Mouse (Mus musculus): ENCODE measurements around the gene Ankrd11. TPM values are rescaled to one million over a fixed set of nuclear protein-coding genes. Genes with fewer than 3 reads are reported as not detected.

Gene Ankrd11
- total and polyA plus RNA-seq, 3 experiments = 49.2 to 235 (median 87.7) TPM

DNA sequence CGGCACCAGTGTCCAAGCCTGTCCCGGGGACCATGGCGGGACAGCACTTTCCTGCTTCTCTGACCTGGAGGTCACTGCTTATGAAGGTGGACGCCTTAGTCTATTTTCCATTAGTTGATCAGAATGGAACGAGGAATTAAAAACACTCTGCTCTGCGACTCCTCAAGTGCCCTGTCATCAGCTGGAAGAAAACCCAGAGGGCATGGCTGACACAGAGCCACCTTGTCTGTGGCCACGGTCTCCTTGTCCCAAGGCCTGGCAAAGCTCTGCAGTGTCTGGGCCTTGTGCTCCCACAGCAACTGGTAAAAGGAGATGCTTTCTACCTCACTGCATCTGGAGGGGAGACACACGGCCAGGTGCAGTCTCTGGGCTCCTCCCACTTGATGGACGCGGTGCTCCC is 158.4 kb downstream of the Ankrd11 start:
- Histone ChIP-seq H3K36me3 (ENCODE audit: control insufficient read depth in 1 of 2, insufficient read depth in 2 of 2, low read length in 2 of 2) (peaks cover 0 to 20% of the 10 kb centered on the region in 2 experiments; a peak in 2 of 4 replicates), H3K4me1 (ENCODE audit: control insufficient read depth in 1 of 2, insufficient read depth in 2 of 2, low read length in 2 of 2) (no peaks in the 10 kb centered on the region), H3K9me3 (replicated peaks; ENCODE audit: insufficient read depth, low read length) (no peaks in the 10 kb centered on the region), H3K9ac (ENCODE audit: control insufficient read depth, low read depth, low read length, poor library complexity, severe bottlenecking) (no peak overlapping the region), H3K27ac (ENCODE audit: control insufficient read depth, low read depth, low read length) (no peak overlapping the region), H3K27me3 (ENCODE audit: control insufficient read depth in 1 of 2, insufficient read depth in 2 of 2, low read length in 2 of 2) (no peaks in the 10 kb centered on the region), H3K79me2 (ENCODE audit: control insufficient read depth, insufficient read depth, low read length, poor library complexity) (no peaks in the 10 kb centered on the region), H3K4me3 (ENCODE audit: control insufficient read depth in 1 of 2, insufficient read depth in 1 of 2, low read depth in 2 of 2, low read length in 2 of 2) (no peak overlapping the region)
- no peak for DNase-seq (ENCODE audit: low read depth, low spot score)
- TF ChIP-seq MAZ (IDR thresholded peaks at IDR 0.05; ENCODE audit: low read depth, low read length) (no peak), E2F4 (IDR thresholded peaks at IDR 0.05; ENCODE audit: borderline replicate concordance, low read depth, low read length) (no peak), MYC (IDR thresholded peaks at IDR 0.05; ENCODE audit: low read depth, low read length) (no peak)

DNA sequence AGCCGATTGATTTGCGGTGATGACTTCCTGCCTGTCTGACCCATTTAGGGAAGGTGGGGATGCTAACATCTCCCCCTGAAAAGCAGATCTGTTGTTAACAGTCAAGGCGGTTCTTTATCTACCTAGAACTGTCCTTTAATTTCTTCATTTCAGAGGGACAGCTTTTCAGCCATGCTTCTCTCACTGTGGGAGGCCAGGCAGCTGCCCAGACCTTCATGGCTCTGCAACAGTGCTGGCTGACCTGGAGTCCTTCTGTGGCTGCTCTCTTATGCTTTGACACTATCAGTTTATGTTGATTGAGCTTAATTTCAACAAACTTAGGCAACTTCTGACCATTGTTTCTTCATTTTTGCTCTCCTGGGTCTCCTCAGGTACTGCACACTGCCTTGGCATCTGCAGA is 161.8 kb downstream of the Ankrd11 start:
- H3K4me3 ChIP-seq (ENCODE audit: control insufficient read depth in 1 of 2, insufficient read depth in 1 of 2, low read depth in 2 of 2, low read length in 2 of 2) = no peak overlapping the region
- H3K9me3 ChIP-seq (replicated peaks; ENCODE audit: insufficient read depth, low read length) = no peaks in the 10 kb centered on the region
- TF ChIP-seq ZKSCAN1 (IDR thresholded peaks at IDR 0.05; ENCODE audit: low read depth, low read length) (no peak), ZMIZ1 (IDR thresholded peaks at IDR 0.05; ENCODE audit: low read depth, low read length) (no peak), RCOR1 (IDR thresholded peaks at IDR 0.05; ENCODE audit: low read depth, low read length) (no peak), POLR2A (IDR thresholded peaks at IDR 0.05; ENCODE audit: control insufficient read depth in 1 of 2, insufficient read depth in 1 of 2, low read depth in 1 of 2, low read length in 2 of 2, poor library complexity in 1 of 2) (no peak), SMC3 (IDR thresholded peaks at IDR 0.05; ENCODE audit: low read depth, low read length) (no peak), MAX (IDR thresholded peaks at IDR 0.05; ENCODE audit: low read length) (no peak), CHD2 (IDR thresholded peaks at IDR 0.05; ENCODE audit: low read length) (no peak), GATA1 (IDR thresholded peaks at IDR 0.05; ENCODE audit: low read depth, low read length) (no peak), RAD21 (IDR thresholded peaks at IDR 0.05; ENCODE audit: low read depth, low read length) (no peak), MYB (IDR thresholded peaks at IDR 0.05; ENCODE audit: low read depth, low read length) (no peak)
- DNase-seq (ENCODE audit: low read depth, low spot score) = no peak
- H3K9ac ChIP-seq (ENCODE audit: control insufficient read depth, low read depth, low read length, poor library complexity, severe bottlenecking) = no peak overlapping the region
- no peaks in the 10 kb centered on the region for H3K79me2 ChIP-seq (ENCODE audit: control insufficient read depth, insufficient read depth, low read length, poor library complexity)
- no peak overlapping the region for H3K27ac ChIP-seq (ENCODE audit: control insufficient read depth, low read depth, low read length)
- H3K36me3 ChIP-seq (ENCODE audit: control insufficient read depth in 1 of 2, insufficient read depth in 2 of 2, low read length in 2 of 2) = peaks cover 0 to 7% of the 10 kb centered on the region in 2 experiments; a peak in 2 of 4 replicates
- H3K27me3 ChIP-seq (ENCODE audit: control insufficient read depth in 1 of 2, insufficient read depth in 2 of 2, low read length in 2 of 2) = no peaks in the 10 kb centered on the region
- H3K4me1 ChIP-seq (ENCODE audit: control insufficient read depth in 1 of 2, insufficient read depth in 2 of 2, low read length in 2 of 2) = no peaks in the 10 kb centered on the region

DNA sequence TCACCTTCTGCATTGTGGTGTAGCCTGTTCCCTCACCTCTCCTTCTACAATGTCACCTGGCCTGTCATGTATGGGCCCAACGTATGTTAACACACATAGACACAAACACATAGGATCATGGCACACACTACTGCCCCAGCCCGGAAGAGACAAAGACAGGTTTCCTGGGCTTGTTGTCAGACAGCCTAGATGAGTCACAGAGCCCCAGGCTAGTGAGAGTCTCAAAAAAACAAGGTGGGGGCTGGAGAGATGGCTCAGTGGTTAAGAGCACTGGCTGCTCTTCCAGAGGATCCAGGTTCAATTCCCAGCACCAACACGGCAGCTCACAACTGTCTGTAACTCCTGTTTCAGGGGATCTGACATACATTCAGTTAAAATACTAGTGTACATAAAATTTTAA is 163.8 kb downstream of the Ankrd11 start:
- Histone ChIP-seq H3K9ac (ENCODE audit: control insufficient read depth, low read depth, low read length, poor library complexity, severe bottlenecking) (no peak overlapping the region), H3K36me3 (ENCODE audit: control insufficient read depth in 1 of 2, insufficient read depth in 2 of 2, low read length in 2 of 2) (peaks cover under 1 to 4% of the 10 kb centered on the region in 2 experiments; a peak in 2 of 4 replicates), H3K4me3 (ENCODE audit: control insufficient read depth in 1 of 2, insufficient read depth in 1 of 2, low read depth in 2 of 2, low read length in 2 of 2) (no peak overlapping the region), H3K4me1 (ENCODE audit: control insufficient read depth in 1 of 2, insufficient read depth in 2 of 2, low read length in 2 of 2) (peaks cover 0 to 2% of the 10 kb centered on the region in 2 experiments; a peak in 1 of 4 replicates), H3K79me2 (ENCODE audit: control insufficient read depth, insufficient read depth, low read length, poor library complexity) (no peaks in the 10 kb centered on the region), H3K27me3 (ENCODE audit: control insufficient read depth in 1 of 2, insufficient read depth in 2 of 2, low read length in 2 of 2) (no peaks in the 10 kb centered on the region), H3K27ac (ENCODE audit: control insufficient read depth, low read depth, low read length) (no peak overlapping the region), H3K9me3 (replicated peaks; ENCODE audit: insufficient read depth, low read length) (no peaks in the 10 kb centered on the region)
- TF ChIP-seq RAD21 (IDR thresholded peaks at IDR 0.05; ENCODE audit: low read depth, low read length) = no peak
- no peak for DNase-seq (ENCODE audit: low read depth, low spot score)
